Mouse (Mus musculus) kidney, postnatal 10 days (tissue): ENCODE measurements around the gene Tmem216.
A peak's percentile ranks its signal among the peaks of the same experiment; 100 is the strongest.

Source experiments
- DNase-seq: peaks from one replicate; pipeline ENCODE4 v3.0.0; 2021; ENCODE audit warnings: mixed read lengths

Gene Tmem216

DNA sequence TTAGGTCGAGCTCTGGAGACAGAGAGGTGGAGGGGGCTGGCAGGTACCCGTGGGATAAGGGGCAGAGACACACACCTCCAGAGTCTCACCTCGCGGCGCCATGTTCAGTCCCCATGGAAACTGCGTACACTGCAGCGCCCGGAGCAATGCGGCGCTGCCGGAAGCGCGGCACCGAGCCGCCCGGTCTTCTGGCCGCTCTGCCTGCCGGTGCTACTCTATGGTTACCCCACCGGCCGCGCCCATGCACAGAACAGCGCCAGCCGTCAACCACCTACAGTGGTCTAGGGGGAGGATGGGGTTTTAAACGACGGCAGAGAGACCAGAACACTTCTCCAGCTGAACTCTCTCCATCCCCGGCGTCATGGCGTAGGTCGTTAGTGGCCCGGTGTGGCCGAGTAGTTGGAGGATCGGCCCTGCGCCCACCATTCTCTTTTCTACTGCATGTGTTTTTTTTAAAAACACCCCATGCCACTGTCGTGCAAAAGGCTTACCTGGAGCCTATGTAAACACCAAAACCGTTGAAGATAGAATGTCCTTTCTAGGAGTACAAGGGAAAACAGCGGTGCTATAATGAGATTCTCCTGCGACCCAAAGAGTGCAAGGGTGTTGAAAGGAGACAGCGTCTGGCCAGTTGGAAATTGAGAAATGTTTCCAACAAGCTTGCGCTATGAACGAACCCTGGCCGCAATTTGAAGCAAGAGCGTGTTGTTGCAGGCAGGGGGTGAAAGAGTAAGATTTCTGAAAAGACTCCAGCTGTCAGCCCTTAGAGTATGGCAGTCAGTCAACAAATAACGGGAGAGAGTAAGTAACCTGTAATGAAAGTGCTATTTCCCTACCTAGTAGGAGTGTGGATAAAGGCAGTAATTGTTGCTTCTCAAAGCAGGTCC, at the start of gene Tmem216:
TSS of gene Tmem216 (minus strand) at position 615 of the 887 bp plus-strand sequence.
- peak; percentile 91 for DNase-seq

DNA sequence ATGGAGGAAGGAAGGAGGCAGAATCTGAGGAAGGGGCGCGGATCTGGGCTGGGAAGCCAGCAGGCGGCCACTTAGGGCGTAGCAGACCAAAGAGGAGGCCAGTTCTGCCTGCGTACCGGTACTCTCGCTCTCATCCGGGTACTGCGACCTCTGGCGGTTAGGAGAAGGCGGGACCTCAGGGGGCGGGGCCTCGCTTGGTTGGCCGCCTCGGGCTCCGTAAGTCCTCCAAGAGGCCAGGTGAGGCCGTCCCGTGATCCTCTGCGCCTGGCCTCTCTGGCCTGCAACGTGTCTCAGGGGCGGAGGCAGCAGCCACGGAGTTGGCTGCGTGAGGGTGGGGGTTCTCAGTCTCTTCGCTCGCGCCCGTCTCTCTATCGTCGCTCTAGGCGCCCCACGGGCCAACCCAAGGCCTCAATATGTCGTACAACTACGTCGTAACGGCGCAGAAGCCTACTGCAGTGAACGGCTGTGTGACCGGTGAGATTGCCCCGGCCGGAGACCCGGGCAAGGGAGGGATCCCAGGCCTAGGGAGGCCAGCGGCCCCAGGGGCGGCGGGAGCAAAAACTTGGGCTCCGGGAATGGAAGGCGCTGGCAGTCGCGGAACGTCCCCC, 49.4 kb upstream of the Tmem216 start, which contains the start of the genes Ddb1 and Tkfc:
TSS of gene Ddb1 (plus strand) at position 35 of the 608 bp plus-strand sequence.
TSS of gene Tkfc (minus strand) at position 362 of the 608 bp plus-strand sequence.
- peak; percentile 100 for DNase-seq

DNA sequence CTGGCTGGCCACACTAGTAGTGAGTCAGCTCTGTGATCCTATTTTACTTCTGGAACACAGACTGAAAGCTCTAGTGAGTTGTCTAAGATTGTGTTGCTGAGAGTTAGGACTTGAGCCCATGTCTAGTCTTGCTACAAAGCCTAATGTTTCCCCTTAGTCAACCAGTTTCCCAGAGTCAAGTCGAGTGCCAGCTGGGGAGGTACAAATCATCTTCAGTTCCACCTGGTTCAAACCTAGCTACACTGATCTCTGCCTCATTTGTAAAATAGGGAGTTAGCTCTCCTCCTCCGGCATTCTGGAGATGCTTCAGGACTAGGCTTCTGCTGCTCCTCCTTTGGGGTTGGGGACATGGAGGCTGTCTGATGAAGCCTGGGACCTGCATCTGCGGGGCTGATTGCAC, 48.5 kb upstream of the Tmem216 start:
- no peak for DNase-seq

DNA sequence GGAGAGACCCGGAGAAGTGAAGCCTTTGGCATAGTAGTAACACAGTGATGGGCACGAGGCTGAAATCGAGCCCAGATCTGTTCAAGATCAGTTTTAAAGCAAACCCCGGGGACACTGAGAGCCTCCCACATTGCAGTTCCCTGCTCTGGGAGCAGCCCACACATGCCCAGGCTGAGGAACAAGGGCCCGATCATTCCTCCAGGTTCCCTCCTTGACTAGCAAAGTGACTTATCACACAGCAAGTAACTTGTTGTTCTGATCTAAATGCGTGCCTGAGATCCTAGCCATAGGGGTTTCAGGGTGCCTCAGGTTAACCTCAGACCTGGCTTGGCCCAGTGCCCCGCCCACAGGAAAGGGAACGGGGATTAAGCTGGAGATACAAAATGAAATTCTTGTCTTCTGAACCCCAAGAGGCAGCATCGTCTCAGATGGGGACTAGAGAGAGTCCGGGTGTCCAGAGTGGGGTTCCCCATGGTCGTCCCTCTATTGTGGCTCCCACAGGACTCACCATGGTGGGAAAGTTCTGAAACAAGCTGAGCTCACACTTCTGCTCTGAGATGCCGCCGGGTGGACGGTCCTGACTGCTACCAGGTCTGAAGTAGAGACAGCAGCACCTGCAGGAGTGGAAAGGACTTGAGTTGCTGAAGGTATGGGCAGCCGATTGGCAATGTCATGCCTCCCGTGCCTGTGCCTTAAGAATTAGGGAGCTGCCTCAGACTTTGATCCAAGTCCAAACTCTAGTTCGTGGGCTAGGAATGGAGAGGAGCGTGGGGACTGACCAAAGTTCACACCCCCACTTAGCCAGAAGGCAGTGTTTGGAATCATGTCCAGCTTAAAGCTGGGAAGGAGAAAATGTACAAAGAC, 47.9 kb upstream of the Tmem216 start:
- DNase-seq = peak; percentile 72

DNA sequence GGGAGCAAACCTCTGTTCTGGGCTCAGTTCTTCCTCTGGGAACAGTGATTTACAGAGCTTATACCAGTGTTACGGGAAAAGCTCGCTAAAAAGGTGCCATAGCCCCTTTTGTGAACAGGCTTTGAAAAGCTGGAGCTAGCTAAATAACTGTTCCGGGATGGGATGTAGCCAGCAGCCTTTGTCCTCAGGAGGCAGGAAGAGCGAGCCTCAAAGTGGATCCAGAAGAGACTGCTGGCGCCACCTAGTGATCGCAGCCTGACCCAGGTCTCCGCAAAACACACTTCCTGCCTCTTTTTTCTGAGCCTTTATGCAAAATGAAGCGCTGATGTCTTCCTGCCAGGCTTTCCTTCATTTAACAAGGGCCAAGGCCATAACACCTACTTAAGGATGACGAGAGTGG, 46.7 kb upstream of the Tmem216 start:
- peak; percentile 95 for DNase-seq

DNA sequence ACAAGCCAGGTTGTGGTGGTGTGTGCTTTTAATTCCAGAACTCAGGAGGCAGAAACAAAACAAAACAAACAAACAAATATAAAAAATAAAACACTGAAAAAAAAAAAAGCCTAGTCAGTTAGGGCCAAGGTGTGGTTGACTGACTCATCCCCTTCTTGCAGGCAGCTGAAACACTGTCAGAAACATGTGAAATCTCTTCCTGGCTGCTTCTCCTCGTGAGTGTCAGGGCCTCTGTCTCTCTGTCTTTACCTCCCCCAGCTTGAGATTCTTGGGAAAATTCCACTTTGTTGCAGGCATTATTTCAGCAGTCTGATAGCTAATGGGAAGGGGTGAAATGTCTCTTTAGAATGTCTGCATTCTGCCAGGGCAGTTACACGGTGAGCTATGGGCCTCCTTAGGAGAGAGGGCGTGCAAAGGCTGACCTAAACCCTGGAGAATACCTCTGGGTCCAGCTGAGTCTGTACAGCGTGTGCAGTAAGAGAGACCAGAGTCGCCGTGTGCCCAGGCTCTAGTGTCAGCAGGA, 46.3 kb upstream of the Tmem216 start:
- DNase-seq = no peak

DNA sequence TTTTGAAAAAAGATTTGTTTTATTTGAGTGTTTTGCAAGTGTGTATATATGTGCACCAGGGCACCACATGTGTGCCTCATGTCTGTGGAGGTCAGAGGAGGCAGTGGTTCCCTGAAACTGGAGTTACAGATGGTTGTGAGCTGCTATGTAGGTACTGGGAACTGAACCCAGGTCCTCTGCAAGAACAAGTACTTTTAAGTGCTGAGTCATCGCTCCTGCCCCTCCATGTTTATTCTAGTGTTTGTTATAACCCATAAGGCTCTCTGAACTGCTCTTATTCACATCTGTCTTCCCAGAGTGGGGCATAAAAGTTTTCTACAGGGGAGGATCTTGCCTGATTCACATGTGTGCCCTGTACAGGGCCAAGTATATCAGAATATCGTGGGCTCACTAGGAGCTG, 43.6 kb upstream of the Tmem216 start:
- DNase-seq = no peak

DNA sequence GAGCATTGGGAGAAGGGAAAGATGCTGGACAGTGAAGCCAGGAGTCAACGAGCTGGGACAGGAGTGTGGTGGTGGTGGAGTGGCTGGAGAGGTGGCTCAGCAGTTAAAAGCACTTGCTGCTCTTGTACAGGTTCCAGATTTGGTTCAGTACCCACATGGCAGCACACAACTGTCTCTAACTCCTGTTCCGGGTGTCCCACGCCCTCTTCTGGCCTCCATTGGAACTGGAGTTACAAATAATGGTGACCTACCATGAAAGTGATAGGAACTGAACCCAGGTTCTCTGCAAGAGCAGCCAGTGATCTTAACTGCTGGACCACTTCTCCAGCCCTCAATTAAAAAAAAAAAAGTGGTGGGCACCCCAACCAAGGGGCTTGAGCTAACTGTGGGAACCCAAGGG, 42.1 kb upstream of the Tmem216 start:
- DNase-seq = no peak

DNA sequence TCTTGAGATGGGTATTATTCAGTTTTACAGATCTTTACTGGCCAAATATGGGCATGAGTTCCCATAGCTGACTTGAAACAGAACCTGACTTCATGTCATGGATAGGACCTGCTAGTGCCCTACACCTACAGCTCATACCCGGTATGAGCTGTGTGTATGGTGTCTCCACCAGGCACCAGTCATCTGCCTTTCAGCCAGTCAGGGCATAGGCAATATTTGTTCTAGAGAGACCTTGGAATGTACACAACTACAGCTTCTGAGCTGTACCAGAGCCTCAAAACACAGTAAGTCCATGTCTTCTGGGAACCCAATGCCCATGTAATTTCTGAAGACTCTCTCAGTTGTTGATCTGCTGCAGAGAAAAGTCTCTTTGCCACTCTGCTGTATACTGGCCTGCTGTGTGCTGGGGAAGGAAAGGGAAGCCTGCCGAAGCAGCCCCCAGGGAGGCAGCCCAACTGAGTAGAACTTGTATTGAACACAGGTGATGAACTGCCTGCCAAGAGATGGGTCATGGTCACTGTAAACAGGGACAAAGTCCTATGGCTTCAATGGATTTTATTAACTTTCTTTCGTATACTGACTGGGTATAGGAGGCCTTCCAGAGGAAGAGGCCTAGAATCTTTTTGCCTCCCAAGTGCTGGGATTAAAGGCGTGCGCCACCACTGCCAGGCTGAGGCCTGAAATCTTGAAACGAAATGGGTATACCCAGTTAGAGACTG, 35.8 kb upstream of the Tmem216 start:
- no peak for DNase-seq

DNA sequence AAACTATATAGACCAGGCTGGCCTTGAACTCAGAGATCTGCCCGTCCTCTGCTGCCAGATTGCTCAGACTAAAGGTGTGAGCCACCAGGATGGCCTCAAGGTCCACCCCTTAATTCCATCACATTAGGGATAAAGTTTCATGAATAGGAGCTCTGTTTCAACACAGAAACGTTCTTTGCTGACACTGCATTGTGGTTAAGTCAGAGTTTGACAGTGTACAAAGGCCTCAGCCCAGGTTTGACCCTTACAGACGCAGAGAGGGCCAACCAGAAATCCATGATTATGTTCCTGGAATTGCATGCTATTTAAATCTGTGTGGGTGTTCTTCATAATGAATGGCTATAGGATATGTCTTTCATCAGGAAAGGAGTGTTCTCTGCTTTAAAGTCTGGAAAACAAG, 34.3 kb upstream of the Tmem216 start:
- no peak for DNase-seq

DNA sequence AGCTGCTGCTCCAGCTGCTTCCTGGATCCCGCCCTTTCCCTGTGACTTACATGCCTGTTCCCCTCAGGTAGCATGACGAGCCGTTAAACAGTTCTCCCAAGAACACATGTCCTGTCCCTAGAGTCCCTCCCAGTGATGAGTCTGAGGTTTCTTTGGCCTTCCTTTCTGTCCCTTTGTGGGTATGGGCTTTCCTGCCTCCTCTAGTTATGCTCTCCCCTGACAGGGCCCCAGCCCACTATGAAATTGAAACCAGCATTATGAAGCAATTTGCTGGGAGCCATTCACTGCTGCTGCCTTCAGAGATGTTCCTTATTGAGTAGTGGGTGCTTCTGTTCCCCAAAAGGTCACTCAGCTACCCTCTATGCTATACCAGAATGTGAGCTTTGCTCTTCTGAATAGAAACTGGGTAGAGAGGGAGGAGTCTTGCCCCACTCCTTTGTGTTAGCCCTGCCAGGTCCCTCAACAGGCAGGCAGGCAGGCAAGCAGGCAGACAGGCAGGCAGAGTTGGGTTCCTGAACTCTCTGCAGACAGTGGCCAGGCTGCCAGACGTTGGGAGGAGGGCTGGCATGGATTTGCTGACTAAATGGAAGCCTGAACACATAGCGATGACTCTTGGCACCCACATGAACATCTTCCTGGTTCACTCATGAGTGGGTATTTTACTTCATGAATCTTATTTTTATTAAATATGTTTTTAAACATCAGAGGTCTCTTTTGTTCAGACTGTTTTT, 33.3 kb upstream of the Tmem216 start:
- no peak for DNase-seq

DNA sequence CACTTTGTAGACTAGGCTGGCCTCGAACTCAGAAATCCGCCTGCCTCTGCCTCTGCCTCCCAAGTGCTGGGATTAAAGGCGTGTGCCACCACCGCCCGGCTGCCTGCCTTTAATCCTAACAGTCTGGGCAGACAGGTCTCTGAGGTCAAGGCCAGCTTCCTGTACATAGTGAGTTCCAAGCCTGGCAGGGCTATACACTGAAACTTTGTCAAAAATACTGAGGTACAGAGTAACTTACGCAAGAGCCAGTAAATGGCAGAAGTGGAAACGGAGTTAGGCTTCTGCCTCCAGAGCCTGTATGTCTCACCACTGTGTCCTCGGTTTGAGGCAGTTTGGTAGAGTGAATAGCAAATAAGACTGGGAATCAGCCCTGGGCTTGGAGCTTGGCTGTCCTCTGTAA, 31.2 kb upstream of the Tmem216 start:
- DNase-seq = no peak

DNA sequence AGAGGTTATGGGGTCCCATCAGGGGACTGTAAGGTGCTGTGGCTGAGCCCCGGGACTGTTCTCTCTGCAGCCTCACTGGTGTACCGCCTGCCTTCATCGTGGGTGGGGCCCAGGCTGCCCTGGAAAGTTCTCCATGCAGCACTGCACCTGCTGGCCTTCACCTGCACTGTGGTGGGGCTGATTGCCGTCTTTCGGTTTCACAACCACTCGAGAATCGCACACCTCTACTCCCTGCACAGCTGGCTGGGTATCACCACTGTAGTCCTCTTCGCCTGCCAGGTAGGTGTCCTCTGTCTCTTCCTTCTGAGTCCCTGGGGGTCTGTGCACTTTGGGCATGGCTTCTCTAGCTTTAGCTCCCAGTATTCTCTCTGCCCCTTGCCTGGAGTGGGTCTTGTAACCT, 29.1 kb upstream of the Tmem216 start:
- no peak for DNase-seq

DNA sequence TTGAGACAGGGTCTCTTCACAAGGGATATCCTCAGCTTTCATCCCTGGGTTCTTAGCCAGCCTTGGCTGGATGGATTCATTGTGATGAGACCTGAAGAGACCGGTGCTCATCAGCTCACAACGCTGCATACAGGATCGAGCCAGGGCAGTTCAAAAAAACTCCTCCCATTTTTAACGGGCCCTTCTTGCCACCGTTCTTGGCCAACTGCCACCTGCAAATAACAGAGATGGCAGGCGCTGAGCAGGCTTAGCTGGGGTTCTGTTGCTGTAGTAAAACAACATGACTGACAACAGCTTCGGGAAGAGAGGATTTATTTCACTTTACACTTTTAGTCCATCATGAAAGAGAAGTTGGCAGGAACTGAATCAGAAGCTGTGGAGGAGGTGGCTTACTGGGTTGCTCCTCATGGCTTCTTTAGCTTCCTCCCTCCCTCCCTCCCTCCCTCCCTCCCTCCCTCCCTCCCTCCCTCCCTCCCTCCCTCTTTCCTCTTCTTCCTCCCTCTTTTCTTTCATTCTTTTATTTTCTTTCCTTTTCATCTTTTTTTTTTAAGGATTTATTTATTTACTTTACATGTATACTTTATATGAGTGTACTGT, 27.6 kb upstream of the Tmem216 start:
- DNase-seq = no peak

DNA sequence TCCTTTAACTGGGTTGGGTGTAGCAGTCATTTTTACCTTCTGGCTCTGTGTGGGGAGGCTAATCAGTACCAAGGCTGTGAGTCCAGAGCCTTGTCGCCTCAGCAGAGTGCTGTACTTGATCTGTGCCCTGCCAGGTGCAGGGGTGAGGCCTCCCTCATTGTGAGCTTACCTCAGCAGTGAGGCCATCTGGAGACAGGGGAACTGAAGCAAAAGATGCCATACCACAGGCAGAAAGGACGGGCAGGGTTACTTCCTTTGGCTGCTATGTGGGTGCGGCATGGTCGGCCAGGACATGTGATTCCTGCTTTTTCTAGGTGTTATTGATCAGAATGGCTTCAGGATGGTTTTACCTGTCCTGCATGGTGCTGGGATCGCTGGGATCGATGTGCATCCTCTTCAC, 25.9 kb upstream of the Tmem216 start:
- DNase-seq = no peak

DNA sequence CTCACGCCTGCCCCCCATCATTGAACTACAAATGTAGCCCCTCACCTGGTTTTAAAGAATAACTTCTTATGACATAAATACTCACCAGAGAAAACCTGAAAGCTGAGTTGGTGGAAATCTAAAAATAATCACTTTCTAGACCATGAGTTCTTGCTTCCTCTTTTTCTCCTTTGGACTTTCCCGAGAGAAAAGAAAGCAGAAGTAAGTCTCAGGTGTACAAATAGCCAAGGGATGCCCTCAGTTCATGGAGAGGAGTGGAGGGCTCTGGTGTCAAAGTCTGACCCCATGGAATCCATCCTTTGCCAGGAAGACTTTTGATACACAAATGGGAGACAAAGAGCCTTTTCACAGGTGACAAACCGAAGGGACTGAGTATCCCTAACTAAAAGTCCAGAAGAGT, 24.7 kb upstream of the Tmem216 start:
- DNase-seq = no peak

DNA sequence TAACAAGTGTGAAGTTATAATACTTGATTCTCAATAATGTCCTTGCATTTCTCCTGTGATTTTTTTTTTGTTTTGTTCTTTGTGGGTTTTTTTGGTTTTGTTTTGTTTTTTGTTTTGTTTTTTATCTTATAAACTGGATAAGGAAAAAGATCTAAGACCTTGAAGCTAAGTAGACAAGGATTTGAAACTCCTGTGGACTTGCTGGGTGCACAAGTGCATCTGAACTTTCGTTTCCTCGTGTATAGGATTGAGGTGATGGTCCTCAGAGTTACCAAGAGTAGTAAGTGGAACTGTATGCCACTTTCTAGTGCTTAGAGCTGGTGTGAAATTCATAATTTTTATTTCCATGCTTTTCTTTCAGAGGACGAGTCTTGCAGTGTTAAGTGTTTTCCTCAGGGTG, 24.1 kb upstream of the Tmem216 start:
- DNase-seq = no peak

DNA sequence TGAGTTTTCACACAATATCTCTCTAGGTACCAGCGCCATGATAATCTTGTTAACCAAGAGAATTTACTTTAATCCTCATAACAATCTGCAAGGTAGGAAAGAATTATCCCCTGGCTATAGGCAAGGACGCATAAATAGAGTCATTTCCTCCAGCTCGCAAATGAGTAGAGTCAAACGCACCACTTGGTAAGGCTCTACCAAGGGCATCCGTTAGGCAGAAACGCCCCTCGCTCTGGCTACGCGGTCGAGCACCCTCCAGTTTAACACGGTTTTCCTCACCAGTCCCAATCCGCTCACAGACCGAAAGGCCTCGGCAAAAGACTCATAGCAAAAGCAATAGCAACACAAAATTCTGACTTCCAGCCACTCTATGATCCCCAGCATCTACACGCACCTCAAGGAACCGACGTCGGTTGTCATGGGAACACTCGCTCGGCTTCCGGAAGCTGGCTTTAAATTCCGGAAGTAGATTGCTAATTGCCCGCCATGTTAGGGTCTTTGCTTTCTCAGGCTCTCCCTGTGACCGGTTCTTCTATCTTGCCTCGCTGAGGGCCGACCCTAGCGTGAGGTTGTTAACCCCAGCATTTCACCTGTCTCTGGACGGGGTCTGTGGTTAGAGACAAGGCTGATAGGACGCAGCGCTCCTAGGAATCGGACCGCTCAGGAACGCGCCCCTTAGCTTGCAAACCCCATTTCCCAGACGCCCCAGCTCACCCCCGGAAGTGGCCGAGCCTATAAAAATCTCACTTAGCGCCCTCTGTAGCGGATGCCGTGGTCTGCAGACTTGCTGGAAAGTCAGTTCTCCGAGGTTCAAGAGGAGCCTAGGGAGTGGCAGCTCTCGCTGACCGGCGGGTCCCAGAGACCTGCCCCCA, 20.9 kb upstream of the Tmem216 start, which contains the start of the genes Cyb561a3 and Tmem138:
TSS of gene Cyb561a3 (plus strand) at position 483 of the 872 bp plus-strand sequence.
TSS of gene Tmem138 (minus strand) at position 673 of the 872 bp plus-strand sequence.
- DNase-seq = peak; percentile 94

DNA sequence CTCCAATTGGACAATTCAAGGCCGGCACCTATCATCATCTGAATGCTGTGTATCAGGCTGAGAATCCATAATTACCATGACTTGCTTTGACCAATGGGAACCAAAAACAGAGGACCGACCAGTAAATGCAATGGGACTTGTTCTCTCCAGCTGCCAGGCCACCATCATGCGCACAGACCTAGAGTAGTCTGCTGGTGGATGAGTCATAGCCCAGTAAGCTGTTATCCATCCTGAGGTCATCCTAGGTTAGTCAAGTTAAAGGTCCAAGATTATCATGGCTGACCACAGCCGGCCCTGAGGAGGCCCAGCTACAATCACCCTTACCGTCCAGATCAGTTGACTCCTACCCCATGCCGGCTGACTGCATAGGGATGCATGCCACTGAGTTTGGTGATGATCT, 13.6 kb upstream of the Tmem216 start:
- no peak for DNase-seq

DNA sequence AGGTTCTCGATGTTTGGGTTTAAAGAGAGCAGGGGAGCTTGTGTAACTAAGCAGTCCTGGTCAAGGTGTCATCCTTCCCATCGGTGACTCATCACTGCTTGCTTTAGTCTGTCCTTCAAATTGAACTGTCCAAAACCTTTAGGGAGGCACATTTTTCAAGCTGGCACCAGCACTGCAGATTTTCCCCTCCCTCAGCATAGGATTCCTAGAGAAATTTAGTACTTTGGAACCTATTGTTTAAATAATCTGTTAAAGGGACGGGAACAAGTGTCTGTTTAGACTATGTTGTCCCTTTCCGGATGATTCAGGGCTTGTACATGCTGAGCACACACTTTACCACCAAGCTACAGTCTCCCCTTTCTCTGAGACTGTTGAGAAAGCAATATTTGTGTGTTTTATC, 9.2 kb upstream of the Tmem216 start:
- DNase-seq = no peak
